Mouse (Mus musculus): ENCODE results near the gene Tfap2e. TPM values are rescaled to one million over a fixed set of nuclear protein-coding genes. Genes with fewer than 3 reads are reported as not detected.

The Tfap2e gene
- polyA plus RNA-seq, 1 experiment from 2014 or later = not detected

GRCm38 (mm10) chr4:126689457-126689856 lies 46.6 kb downstream of the Tfap2e start:
- 86% methylated on average over 2 of the region's 2 CpGs for WGBS
- H3K27ac ChIP-seq (ENCODE audit: poor library complexity, severe bottlenecking) = no peak overlapping the region
- no peak overlapping the region for H3K9ac ChIP-seq
- no peaks in the 10 kb centered on the region for H3K27me3 ChIP-seq (replicated peaks)
- peaks cover 50% of the 10 kb centered on the region for H3K36me3 ChIP-seq
- no peak for ATAC-seq (ENCODE audit: insufficient number of reproducible peaks, low FRiP score)
- no peak overlapping the region for H3K4me3 ChIP-seq
- no peak overlapping the region for H3K4me2 ChIP-seq
- no peaks in the 10 kb centered on the region; the same call in 1 of the 2 replicates for H3K4me1 ChIP-seq (replicated peaks)
- no peaks in the 10 kb centered on the region for H3K9me3 ChIP-seq (replicated peaks)

GRCm38 (mm10) chr4:126683084-126683483 lies 53.0 kb downstream of the Tfap2e start:
- WGBS = 84% methylated on average over 3 of the region's 3 CpGs
- Histone ChIP-seq H3K9me3 (replicated peaks) (no peaks in the 10 kb centered on the region), H3K27ac (ENCODE audit: poor library complexity, severe bottlenecking) (no peak overlapping the region), H3K36me3 (peaks cover 42% of the 10 kb centered on the region), H3K4me1 (replicated peaks) (peaks cover 13% of the 10 kb centered on the region), H3K4me2 (no peak overlapping the region), H3K27me3 (replicated peaks) (no peaks in the 10 kb centered on the region), H3K9ac (peak overlapping the region; percentile 30; the same call in 1 of the 2 replicates), H3K4me3 (no peak overlapping the region)
- no peak for ATAC-seq (ENCODE audit: insufficient number of reproducible peaks, low FRiP score)

- WGBS = 56% methylated on average over 5 of the region's 5 CpGs
- H3K36me3 ChIP-seq = peaks cover 35% of the 10 kb centered on the region
- no peaks in the 10 kb centered on the region for H3K9me3 ChIP-seq (replicated peaks)
- no peaks in the 10 kb centered on the region for H3K27me3 ChIP-seq (replicated peaks)
- H3K9ac ChIP-seq = no peak overlapping the region
- no peak overlapping the region for H3K4me2 ChIP-seq
- no peak overlapping the region for H3K27ac ChIP-seq (ENCODE audit: poor library complexity, severe bottlenecking)
- H3K4me1 ChIP-seq (replicated peaks) = peaks cover 15% of the 10 kb centered on the region
- ATAC-seq (ENCODE audit: insufficient number of reproducible peaks, low FRiP score) = no peak
- H3K4me3 ChIP-seq = no peak overlapping the region
Measured at GRCm38 (mm10) chr4:126682298-126682697, 53.7 kb downstream of the Tfap2e start.

- Histone ChIP-seq H3K9ac (peak within 1 kb of the TSS; percentile 99), H3K27me3 (replicated peaks) (no peaks in the 10 kb centered on the region), H3K4me1 (replicated peaks) (peaks cover 15% of the 10 kb centered on the region), H3K9me3 (replicated peaks) (no peaks in the 10 kb centered on the region), H3K4me3 (peak within 1 kb of the TSS; percentile 100), H3K36me3 (0 out of 2 replicates have a peak, but pooled peaks cover 7% of the 10 kb centered on the region), H3K27ac (ENCODE audit: poor library complexity, severe bottlenecking) (peak within 1 kb of the TSS; percentile 77; the same call in 1 of the 2 replicates), H3K4me2 (peak within 1 kb of the TSS; percentile 97)
- WGBS = 3% methylated on average over 48 of the region's 48 CpGs
- ATAC-seq (ENCODE audit: insufficient number of reproducible peaks, low FRiP score) = peak; percentile 99
Measured at GRCm38 (mm10) chr4:126677054-126678003, 58.7 kb downstream of the Tfap2e start, which contains the start of gene Psmb2. Psmb2 (plus strand) TSS chr4:126677630.

- no peaks in the 10 kb centered on the region for H3K4me1 ChIP-seq (replicated peaks)
- H3K4me3 ChIP-seq = no peak overlapping the region
- ATAC-seq (ENCODE audit: insufficient number of reproducible peaks, low FRiP score) = no peak
- H3K27ac ChIP-seq (ENCODE audit: poor library complexity, severe bottlenecking) = no peak overlapping the region
- H3K9me3 ChIP-seq (replicated peaks) = no peaks in the 10 kb centered on the region; the same call in 1 of the 2 replicates
- 84% methylated on average over 2 of the region's 2 CpGs for WGBS
- no peaks in the 10 kb centered on the region for H3K27me3 ChIP-seq (replicated peaks)
- no peak overlapping the region for H3K4me2 ChIP-seq
- no peaks in the 10 kb centered on the region for H3K36me3 ChIP-seq
- H3K9ac ChIP-seq = no peak overlapping the region
Measured at GRCm38 (mm10) chr4:126667075-126667474, 69.0 kb downstream of the Tfap2e start.

Other genes starting within 250 kb of the Tfap2e start
- gene Ago4, start 202.8 kb downstream of the Tfap2e start, polyA plus RNA-seq (2016; fragmentation: Nextera tagmentation; extraction: Ambion mirVana) = 1.0 and 1.4 TPM in 2 replicates
- gene Clspn, start 179.3 kb downstream of the Tfap2e start, polyA plus RNA-seq (2016; fragmentation: Nextera tagmentation; extraction: Ambion mirVana) = 24.2 and 26.0 TPM in 2 replicates
- 0.98 and 1.2 TPM in 2 replicates for gene 5730409E04Rik, start 126.4 kb downstream of the Tfap2e start, polyA plus RNA-seq (2016; fragmentation: Nextera tagmentation; extraction: Ambion mirVana)
- 383 and 387 TPM in 2 replicates for gene Psmb2, start 58.6 kb downstream of the Tfap2e start, polyA plus RNA-seq (2016; fragmentation: Nextera tagmentation; extraction: Ambion mirVana)
- gene Ncdn, start 17.2 kb upstream of the Tfap2e start, polyA plus RNA-seq (2016; fragmentation: Nextera tagmentation; extraction: Ambion mirVana) = 31.3 and 32.4 TPM in 2 replicates
- gene AU040320, start 17.3 kb upstream of the Tfap2e start, polyA plus RNA-seq (2016; fragmentation: Nextera tagmentation; extraction: Ambion mirVana) = 28.1 and 29.8 TPM in 2 replicates
- 21.2 and 21.5 TPM in 2 replicates for gene Zmym4, start 231.9 kb upstream of the Tfap2e start, polyA plus RNA-seq (2016; fragmentation: Nextera tagmentation; extraction: Ambion mirVana)

Measured in heart, embryonic 12.5 days (tissue).